Mouse (Mus musculus): ENCODE results near the gene Drd4.

GRCm38 (mm10) chr7:141331990-141332389 is 40.2 kb downstream of the Drd4 start:
- TF ChIP-seq CTCF (IDR thresholded peaks at IDR 0.05; ENCODE audit: low read depth) = no peak
- no peak for TF ChIP-seq EP300 (IDR thresholded peaks at IDR 0.05; ENCODE audit: low read depth)

All from liver, embryonic 14.5 days (tissue).